Mouse (Mus musculus): ENCODE data around the gene Acox3.

The Acox3 gene

GRCm38 (mm10) chr5:35612722-35613121 lies 29.9 kb downstream of the Acox3 start:
- DNase-seq: no peak

GRCm38 (mm10) chr5:35616943-35617342 lies 34.1 kb downstream of the Acox3 start:
- DNase-seq: no peak

- no peak for DNase-seq
These were observed 38.3 kb downstream of the Acox3 start for GRCm38 (mm10) chr5:35621114-35621513.

- no peak for DNase-seq
These were observed 41.0 kb downstream of the Acox3 start for GRCm38 (mm10) chr5:35623831-35624230.

- DNase-seq: no peak
These were observed 42.0 kb downstream of the Acox3 start for GRCm38 (mm10) chr5:35624751-35625239.

- DNase-seq: no peak
These were observed 43.6 kb downstream of the Acox3 start for GRCm38 (mm10) chr5:35626408-35626807.

GRCm38 (mm10) chr5:35627307-35627840 lies 44.5 kb downstream of the Acox3 start:
- no peak for DNase-seq

GRCm38 (mm10) chr5:35628685-35629084 lies 45.8 kb downstream of the Acox3 start:
- peak in 1 of 2 experiments; percentile 13 for DNase-seq

- no peak for DNase-seq
These were observed 46.5 kb downstream of the Acox3 start for GRCm38 (mm10) chr5:35629333-35629732.

- no peak for DNase-seq
These were observed 47.9 kb downstream of the Acox3 start for GRCm38 (mm10) chr5:35630706-35631105.

GRCm38 (mm10) chr5:35631224-35631623 lies 48.4 kb downstream of the Acox3 start:
- DNase-seq: no peak

GRCm38 (mm10) chr5:35631755-35632154 lies 48.9 kb downstream of the Acox3 start:
- DNase-seq: no peak

GRCm38 (mm10) chr5:35632841-35633240 lies 50.0 kb downstream of the Acox3 start:
- no peak for DNase-seq

- no peak for DNase-seq
These were observed 53.2 kb downstream of the Acox3 start for GRCm38 (mm10) chr5:35636016-35636415.

- no peak for DNase-seq
These were observed 59.2 kb downstream of the Acox3 start for GRCm38 (mm10) chr5:35641961-35642584.

GRCm38 (mm10) chr5:35643401-35644048 lies 60.7 kb downstream of the Acox3 start:
- DNase-seq: no peak

GRCm38 (mm10) chr5:35644082-35644481 lies 61.2 kb downstream of the Acox3 start:
- no peak for DNase-seq

- DNase-seq: no peak
These were observed 63.2 kb downstream of the Acox3 start for GRCm38 (mm10) chr5:35645938-35646493.

GRCm38 (mm10) chr5:35646927-35647326 lies 64.1 kb downstream of the Acox3 start:
- no peak for DNase-seq

- no peak for DNase-seq
These were observed 64.7 kb downstream of the Acox3 start for GRCm38 (mm10) chr5:35647562-35647961.

- no peak for DNase-seq
These were observed 65.4 kb downstream of the Acox3 start for GRCm38 (mm10) chr5:35648230-35648629.

GRCm38 (mm10) chr5:35652319-35652718 lies 69.5 kb downstream of the Acox3 start:
- DNase-seq: no peak

GRCm38 (mm10) chr5:35652872-35653271 lies 70.0 kb downstream of the Acox3 start:
- no peak for DNase-seq

Measured in cerebellum, postnatal 36 days (tissue).